Mouse (Mus musculus) kidney, adult 9 months (tissue): ENCODE measurements around the gene Rpusd4.

ENCODE experiments used
- DNase-seq: peaks from one replicate; pipeline ENCODE4 v3.0.0; 2022

Rpusd4 gene

DNA sequence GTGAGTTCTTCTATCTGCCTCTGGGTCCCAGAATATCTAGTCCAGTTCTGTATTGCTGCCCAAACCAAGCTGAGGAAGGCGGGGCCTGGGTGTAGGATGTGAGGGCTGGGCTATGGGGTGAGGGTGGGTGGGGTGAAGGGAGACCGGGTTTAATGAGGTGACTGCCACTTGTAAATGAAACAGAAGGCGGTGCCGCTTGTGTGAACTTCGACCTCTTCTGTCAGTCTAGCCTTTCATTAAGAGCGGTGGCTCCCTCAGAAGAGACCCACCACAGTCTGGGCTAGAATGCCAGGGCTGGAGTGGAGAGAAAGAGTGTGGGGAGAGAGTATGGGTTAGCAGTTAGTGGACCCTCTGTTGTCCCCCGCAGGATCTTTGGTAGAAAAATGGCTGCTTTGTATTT, 22.3 kb downstream of the Rpusd4 start:
- no peak for DNase-seq

DNA sequence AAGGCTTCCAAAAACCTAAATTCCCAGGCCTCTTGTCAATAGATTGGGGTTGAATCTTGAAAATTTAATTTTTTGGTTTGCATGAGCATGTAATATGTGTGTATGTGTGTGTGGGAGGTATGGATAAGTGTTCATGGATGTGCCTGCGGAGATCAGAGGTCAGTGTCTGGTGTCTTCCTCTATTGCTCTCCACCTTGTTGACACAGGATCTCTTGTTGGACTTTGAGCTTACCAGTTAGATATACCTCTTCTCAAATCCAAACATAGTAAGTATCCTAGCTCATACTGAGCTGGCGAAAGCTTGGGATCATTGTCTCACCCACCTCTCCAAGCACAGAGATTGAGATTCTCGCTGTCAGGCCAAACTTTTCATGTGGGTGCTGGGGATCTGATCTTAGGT, 22.8 kb downstream of the Rpusd4 start:
- no peak for DNase-seq

DNA sequence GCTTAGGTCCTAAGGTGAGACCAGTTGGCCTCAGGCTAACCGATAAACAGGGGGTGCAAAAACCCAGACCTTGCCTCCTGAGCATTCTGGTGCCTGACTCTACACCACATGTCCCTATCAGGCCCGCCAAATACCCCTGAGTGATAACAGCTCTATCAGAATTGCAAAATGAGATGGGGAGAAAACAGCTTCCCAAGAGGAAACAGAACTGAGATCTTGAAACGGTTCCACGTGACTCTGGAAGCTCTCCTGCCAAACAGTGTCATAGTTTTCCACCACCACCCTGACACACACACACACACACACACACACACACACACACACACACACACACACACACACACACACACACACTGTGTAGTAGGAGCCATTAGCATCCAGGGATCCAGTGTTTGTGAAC, 23.3 kb downstream of the Rpusd4 start:
- DNase-seq, result no peak

DNA sequence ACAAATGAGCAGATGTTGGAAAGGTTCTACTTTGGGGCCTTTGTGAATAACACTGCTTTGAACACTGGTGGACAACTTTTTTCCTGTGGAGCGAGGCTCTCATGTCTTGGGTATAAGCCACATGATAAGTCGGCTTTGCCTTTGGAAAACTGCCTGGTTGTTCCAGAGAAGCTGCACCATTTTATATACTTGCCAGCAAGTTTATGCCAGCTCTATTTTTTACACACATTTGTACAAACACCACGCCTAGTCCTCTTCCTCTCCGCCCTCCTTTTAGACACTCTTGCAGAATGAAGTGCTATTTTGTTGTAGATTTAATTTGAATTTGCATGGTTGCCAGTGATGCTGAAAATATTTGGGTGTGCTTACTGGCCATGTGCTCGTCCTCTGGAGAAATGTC, 25.8 kb downstream of the Rpusd4 start:
- no peak for DNase-seq

DNA sequence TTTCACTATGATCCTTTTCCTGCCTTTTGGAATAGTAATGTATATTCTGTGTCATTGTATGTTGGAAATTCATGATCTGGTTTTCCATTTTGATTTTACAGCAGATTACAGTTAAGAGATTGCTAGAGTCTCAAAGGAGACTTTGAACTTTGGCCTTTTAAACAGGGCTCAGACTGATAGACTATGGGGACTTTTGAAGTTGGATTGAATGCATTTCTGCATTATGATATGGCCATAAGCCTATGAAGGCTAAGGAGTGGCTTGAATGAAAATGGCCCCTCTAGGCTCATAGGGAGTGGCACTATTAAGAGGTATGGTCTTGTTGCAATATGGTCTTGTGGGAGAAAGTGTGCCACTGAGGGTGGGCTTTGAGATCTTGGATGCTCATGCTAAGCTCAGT, 30.1 kb downstream of the Rpusd4 start:
- DNase-seq, result no peak

DNA sequence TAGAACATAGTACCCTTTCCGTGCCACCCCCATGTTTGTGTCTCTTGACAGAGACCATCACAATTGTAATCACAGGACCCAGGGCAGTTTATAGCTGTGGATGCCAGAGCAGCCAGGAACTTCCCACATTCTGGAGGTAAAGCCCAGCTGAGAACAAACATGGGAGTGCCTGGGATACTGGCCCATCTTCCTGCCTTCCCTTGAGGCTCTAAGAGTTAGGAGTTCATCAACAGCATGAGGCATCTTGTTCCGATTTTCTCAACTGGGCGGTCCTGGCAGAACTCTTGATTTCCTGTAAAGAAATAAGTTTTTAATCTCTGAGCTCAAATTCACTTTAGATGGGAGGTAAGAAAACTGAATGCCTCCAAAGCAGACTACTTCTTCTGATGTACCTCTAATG, 34.5 kb downstream of the Rpusd4 start:
- DNase-seq, result no peak

DNA sequence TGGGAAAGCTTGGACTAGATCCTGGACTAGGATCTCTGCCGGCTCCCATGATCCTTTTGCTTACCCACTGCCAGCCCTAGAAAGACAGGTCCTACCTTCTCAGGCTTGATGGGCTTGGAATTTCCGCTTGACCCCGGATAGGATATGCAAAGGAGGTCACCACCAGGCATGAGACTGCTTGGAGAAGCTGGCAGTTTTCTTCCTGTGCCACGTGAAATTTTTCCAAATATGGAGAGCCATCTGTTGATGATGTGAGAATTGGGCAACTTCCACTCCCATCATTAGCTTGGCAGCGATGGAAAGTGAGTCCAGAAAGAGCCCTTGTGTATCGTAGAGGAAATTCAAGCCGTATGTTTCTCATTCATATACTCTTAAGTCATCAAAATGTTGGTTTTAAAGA, 39.8 kb downstream of the Rpusd4 start:
- DNase-seq, result no peak

DNA sequence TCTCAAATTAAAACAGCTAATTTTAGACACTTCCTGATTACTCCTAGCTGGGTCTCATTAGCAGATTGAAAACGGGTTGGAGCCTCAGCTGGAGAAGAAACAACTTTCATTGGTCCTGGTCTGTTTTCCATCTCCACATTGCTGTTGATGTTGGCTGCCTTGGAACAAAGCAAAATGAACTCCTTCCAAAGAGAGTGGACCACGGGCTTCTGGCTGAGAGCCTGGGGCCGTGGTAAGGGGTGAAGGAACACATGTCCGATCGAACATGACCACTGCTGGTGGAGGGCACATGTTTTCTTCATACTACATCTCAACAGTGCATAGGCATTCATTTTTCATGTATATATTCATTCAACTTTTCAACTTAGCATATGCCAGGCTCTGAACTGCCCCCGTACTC, 42.7 kb downstream of the Rpusd4 start:
- DNase-seq, result no peak

DNA sequence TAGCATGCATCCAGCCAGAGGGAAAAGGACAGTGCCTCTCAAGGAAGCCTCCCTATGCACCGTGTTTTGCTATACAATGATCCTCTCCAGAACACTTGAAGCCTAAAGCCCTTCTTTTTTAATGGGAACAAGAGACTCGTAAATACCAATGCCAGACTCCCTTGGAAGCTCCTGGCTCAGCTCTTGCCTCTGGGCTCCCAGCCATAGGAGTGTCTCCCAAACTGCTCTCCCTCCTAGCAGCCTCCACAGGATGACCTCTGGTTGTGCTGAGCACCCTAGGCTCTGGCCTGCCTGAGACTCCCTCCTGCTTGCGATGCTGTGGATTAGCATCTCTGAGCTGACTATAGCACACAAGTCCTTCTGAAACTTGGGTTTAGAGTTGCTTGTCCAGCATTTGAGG, 44.9 kb downstream of the Rpusd4 start:
- no peak for DNase-seq

DNA sequence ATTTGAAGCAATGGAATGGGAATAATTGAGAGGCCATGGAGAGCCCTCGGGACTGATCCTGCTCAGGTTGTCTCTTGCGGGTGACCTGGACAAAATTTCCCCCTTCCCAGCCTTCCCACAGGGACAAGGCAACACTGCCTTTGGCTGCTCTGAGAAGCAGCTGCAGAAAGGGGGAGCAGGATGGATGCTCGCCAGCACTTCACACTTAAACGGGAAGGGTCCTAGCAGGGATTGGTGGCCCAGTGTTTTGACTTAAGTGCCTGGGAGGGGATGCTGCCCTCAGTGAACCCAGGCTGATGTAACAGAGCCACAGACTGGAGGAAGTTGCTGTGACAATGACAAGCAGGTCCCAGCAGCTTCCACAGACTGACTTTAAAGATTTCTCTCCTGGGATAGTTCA, 45.9 kb downstream of the Rpusd4 start:
- no peak for DNase-seq

DNA sequence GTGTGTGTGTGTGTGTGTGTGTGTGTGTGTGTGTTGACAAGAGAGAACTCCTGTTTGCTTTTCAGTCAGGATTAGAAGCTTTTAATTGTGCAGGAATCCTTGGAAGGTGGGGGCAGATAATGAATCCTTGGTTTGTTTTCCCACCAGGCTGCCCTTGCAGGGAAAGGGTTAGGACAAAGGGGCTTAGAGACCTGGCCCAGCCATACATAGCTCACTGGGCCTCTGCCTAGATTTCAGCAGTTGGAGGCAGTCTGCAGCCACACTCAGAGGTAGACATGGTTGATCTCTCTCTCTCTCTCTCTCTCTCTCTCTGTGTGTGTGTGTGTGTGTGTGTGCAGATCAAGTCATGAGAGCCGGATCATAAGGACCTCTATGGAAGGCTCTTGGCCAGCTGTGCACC, 46.6 kb downstream of the Rpusd4 start:
- DNase-seq, result no peak

DNA sequence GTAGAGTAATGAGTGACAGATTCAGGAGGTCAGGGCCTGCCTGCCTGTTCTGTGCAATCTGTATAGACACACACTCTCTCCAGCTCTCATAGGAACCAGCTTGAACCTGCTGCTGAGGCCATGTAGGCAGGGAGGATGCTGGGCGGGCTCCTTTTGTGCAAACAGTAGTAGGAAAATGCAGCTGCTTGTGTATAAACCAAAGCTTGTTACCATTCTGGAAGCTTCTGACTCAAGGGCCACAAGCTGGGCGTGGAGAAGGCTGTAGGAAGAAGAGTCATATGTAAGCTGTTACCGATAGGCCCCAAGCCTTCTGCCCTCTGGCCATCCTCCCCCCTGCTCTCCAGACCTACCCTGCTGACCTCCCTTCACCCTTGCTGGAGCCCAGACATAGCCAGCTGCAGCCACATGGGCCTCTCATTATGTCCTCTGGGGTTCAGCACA, 49.1 kb downstream of the Rpusd4 start:
- peak; percentile 20 for DNase-seq

DNA sequence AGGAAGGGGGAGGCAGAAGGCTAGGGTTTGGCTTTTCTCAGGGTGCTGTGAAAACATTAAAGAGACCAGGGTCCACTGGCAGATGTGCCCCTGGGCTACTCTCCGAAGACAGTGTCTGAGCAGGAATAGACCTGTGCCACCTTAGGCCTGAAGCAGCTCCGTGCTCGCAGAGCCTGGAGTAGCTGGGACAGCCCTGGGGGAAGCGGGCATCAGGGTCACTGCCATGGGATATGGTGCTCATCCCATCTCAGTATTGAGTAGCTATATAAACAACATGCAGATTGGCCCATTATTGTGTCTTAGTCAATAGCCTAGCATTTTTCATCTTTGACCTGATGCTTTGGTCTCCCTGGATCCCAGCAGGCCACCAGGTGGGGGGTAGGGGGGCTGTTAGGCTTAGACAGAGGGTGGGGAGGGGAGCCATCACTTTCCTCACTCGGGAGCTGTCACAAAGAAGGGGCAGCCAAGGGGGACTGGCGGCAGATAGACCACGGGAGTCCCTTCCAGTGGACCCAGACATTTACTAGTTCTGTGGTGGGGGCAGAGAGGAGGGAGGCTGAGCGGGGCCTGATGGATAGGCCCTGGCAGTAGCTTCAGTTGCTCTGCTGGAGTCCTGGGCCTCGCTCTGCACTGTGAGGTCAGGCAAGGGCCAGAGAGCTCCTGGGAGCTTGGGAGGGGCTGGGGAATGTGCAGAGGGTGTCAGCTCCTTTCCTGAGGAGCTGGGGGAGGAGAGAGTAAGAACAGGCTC, 49.7 kb downstream of the Rpusd4 start:
- no peak for DNase-seq

DNA sequence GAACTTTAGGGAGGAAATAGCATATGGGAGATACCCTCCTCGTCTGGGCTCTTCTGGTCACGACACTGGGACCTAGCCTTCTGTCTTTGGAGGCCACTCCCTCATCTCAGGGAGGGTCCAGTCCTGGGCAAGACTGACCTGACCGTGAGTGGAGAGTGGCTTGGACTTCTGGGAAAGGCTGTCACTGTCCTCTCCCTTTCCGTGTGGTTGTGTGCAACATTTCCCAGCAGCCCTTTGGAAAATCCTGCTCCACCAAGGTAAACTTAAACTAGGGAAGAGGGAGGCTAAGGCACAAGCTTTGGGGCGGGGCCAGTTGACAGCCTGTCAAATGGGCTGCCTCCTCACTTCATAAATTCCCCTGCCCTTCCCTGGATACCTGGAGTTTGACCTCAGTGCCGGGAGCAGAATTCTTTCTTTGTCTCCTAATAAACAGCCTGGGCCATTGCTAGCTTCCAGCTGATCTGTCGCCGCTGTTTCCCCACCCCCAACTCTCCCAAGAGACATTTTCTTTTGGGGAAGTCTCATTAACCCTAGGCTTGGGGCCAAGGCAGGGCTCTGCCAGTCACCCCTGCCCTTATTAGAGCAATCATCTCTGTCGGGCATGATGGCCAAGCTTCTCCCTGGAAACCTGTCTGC, 51.0 kb downstream of the Rpusd4 start:
- DNase-seq, result peak; percentile 91

DNA sequence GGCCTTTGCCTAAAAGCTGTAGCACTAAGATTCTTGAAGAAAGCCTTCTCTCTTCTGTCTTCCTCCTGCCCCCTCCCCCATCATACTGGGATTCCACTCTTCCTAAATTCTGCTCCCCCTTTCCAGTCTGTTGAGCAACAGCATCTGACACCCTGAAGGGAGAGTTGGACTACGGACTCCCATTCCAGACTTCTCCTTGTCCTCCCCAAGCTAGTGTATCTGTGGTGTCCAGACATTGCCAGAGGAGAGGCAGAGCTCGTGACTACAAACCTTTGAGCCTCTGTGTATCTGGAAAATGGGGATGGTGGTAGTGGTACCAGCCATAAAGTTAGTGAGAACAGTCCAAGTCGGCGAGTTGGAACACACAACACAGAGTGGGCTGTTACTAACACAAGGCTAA, 52.6 kb downstream of the Rpusd4 start:
- peak; percentile 52 for DNase-seq

DNA sequence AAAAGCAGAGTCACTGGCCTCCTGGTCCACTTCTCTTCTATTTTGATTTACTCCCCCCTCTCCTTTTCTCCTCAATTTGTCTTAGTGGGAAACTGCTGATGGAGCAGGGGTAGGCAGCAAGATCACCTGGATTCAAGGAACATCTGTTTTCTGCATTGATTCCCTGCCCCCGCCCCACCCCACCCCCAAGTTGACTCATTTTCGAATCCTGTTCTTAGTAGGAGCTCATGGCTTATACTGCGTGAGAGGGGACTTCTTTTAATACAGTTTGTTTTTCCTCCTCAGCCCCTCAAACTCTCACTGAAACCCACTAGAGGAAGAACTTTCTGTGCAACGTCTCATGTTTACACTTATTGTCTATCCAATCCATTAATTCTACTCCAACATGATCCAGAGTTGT, 56.3 kb downstream of the Rpusd4 start:
- no peak for DNase-seq

DNA sequence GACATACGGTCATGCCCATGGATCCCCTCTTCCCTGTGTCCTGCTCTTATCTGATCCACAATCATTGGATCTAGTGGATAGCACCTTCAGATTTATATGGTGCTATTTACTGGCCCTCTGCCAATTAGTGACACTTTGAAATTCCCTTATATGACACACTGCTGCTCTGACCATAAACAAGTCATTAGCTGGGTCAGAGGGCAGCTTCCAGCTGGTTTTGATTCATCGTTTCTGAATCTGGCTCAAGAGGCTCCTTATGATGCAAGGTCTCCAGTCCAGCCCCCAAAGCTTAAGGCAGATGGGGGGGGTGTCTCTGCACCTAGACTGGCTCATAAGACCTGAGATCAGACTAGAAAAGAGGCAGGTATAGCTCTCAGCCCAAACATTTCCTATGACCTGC, 56.9 kb downstream of the Rpusd4 start:
- DNase-seq, result no peak

DNA sequence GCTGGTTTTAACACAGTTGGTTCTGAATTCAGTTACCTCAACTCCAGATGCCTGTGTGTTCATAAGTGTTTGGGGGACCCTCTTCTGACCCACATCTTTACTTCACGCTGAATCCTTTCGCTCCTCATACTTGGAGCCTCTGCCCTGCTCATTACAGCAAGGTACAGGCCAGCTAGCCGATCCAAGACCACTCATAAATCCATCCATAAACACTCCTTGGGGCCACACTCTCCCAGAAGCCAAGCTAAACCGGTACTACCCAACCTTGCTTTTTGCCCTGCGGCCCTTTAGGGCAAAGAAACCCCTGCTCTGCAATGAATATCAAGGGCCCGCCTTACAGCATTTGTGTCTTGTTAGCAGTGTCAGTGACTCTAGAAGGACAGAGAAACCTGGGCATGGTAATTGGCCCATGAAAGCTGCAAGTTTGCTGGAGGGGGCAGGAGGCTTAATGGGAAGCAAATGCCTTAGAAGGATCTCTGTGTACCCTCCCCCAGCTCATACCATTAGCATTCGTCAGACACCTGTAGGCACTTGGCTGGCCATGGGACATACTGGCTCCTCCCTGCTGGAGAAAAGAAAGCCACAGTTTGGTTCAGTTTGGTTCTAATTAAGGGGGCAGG, 59.1 kb downstream of the Rpusd4 start:
- no peak for DNase-seq
